Mouse (Mus musculus) kidney, embryonic 14.5 days (tissue): Measurements from ENCODE around the gene Frmd4a. TPM values are rescaled to one million over a fixed set of nuclear protein-coding genes. Genes with fewer than 3 reads are reported as not detected.
A peak's percentile ranks its signal among the peaks of the same experiment; 100 is the strongest.

Experiments
- ATAC-seq: fragments of 200-750 bp; cut with Nextera tagmentation; 2 replicates; pipeline ENCODE4 v1.8.0; 2017; ENCODE audit warnings: moderate number of reproducible peaks, mild to moderate bottlenecking, moderate TSS enrichment, moderate library complexity; ENCODE audit not compliant: low FRiP score, low TSS enrichment
- H3K27ac ChIP-seq: fragments of 300-500 bp; sonication (generic); 2 replicates; pipeline ENCODE4 v1.5.1; 2014; ENCODE audit warnings: low read depth, mild to moderate bottlenecking, low read length, moderate library complexity, mixed read lengths
- H3K27me3 ChIP-seq: fragments of 300-500 bp; sonication (generic); 2 replicates; pipeline ENCODE4 v1.6.1; 2014; ENCODE audit warnings: mild to moderate bottlenecking, low read length; ENCODE audit not compliant: control insufficient read depth, insufficient read depth
- H3K36me3 ChIP-seq: fragments of 300-500 bp; sonication (generic); 2 replicates; pipeline ENCODE4 v1.6.1; 2014; ENCODE audit warnings: low read length, mixed read lengths; ENCODE audit not compliant: control insufficient read depth, insufficient read depth
- H3K4me1 ChIP-seq: fragments of 300-500 bp; sonication (generic); 2 replicates; pipeline ENCODE4 v1.6.1; 2014; ENCODE audit warnings: low read length, mixed read lengths; ENCODE audit not compliant: control insufficient read depth, insufficient read depth
- H3K4me2 ChIP-seq: fragments of 300-500 bp; sonication (generic); replicated peaks from 2 replicates; pipeline ENCODE4 v1.6.1; 2014; ENCODE audit warnings: low read depth, mild to moderate bottlenecking, low read length
- H3K4me3 ChIP-seq: fragments of 300-500 bp; sonication (generic); 2 replicates; pipeline ENCODE4 v1.5.1; 2014; ENCODE audit warnings: mild to moderate bottlenecking, low read length
- H3K9ac ChIP-seq: fragments of 300-500 bp; sonication (generic); 2 replicates; pipeline ENCODE4 v1.6.1; 2014; ENCODE audit warnings: low read depth, mild to moderate bottlenecking, low read length, moderate library complexity
- H3K9me3 ChIP-seq: fragments of 300-500 bp; sonication (generic); 2 replicates; pipeline ENCODE4 v1.6.1; 2016; ENCODE audit warnings: low read length; ENCODE audit not compliant: control insufficient read depth
- WGBS: fragments of 180-500 bp; shearing (Covaris S2); extraction: QIAGEN DNeasy Blood & Tissue Kit; methylation state at CpG from one replicate; pipeline ENCODE4 v1.1.7; 2014; 5-methylcytosine and 5-hydroxymethylcytosine counted together
- polyA plus RNA-seq: library from polyadenylated mRNA; unstranded; fragments of >200 nt; fragmentation: Nextera tagmentation; extraction: Ambion mirVana; gene quantifications from 2 replicates; pipeline ENCODE4 v1.2.1, GENCODE M21; 2014

Frmd4a gene
- polyA plus RNA-seq, result 28.6 and 39.2 TPM in 2 replicates

DNA sequence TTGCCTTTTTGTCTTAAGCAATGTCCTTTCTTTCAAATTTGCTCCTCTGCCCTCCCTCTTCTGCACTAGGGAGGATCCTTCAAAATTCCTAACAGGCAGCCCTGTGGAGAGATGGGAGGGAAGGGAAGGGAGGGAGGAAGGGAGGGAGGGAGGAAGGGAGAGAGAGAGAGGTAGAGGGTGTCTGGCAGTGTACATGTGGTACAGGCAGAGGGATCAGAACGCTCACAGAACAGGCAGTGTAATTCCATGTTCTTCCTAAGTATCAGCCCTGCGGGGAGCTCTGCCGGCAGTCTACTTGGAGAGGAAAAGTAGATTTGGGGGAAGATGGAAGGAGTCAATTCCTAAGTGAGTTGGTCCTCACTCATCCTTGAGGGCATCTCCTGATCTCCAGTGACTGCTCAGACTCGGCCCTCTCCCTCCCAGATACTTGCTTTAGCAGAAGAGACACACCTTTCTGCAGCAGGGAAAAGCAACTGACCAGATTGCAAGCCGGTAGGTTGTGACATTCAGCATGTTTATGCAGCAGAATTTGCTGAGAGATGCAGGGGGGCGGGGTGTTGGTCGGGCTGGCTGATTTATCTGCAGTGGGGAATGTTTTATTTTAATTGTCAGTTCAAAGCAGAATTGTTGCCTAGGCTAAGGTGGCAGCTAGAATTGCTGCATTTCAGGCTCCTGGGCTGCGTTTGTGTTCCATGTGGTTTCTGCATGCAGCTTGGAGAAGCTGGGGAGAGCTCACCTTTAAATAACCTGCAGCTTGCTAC is at the start of gene Frmd4a:
Gene Frmd4a, plus strand, starts transcription at position 190 of the 761 bp plus-strand sequence.
- H3K27me3 ChIP-seq, result no peaks in the 10 kb centered on the region
- no peaks in the 10 kb centered on the region for H3K36me3 ChIP-seq
- no peak within 1 kb of the TSS for H3K4me3 ChIP-seq
- no peak within 1 kb of the TSS for H3K9ac ChIP-seq
- no peaks in the 10 kb centered on the region for H3K4me1 ChIP-seq
- 38% methylated on average over 8 of the region's 8 CpGs for whole genome bisulfite sequencing
- H3K9me3 ChIP-seq, result no peaks in the 10 kb centered on the region
- H3K4me2 ChIP-seq, result peak within 1 kb of the TSS; percentile 1; the same call in 1 of the 2 replicates
- ATAC-seq, result no peak
- H3K27ac ChIP-seq, result no peak within 1 kb of the TSS

DNA sequence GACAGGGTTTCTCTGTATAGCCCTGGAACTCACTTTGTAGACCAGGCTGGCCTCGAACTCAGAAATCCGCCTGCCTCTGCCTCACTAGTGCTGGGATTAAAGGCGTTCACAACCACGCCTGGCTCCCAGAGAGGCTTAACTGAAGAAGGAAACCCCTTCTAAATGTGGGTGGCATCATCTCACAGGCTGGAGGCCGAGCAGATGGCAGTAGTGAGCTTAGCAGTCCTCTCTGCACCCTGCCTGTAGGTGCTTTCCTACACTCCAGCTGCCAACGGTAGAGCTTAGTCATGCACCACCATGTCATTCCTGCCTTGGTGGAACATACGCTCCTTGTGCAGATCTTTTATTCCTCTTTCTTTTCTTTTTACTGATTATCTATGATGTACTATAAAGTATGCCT is 28.6 kb upstream of the Frmd4a start:
- ATAC-seq, result no peak
- Histone ChIP-seq H3K27me3 (no peaks in the 10 kb centered on the region), H3K27ac (no peak overlapping the region), H3K9me3 (no peaks in the 10 kb centered on the region), H3K4me3 (no peak overlapping the region), H3K4me2 (no peak overlapping the region), H3K4me1 (no peaks in the 10 kb centered on the region), H3K9ac (no peak overlapping the region), H3K36me3 (no peaks in the 10 kb centered on the region)
- 89% methylated on average over 7 of the region's 7 CpGs for WGBS

DNA sequence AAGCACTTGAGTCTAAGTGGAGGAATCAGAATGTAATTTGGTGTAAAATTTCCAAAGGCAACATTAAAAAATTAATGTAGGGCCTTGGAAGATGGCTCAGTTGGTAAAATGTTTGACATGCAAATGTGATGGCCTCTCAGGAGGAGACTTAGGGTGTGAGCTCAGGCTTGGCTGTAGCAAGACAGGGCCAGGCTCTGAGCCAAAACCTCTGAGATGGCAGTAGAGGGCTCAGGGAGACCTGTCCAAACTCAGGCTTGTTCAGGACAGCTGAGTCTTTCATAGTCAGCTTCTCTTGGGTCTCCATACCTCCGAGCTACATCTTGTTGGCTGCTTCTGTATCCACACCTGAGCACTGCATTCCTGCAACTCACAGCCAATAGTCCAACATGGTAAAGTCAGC is 27.1 kb upstream of the Frmd4a start:
- H3K36me3 ChIP-seq, result no peaks in the 10 kb centered on the region
- no peak for ATAC-seq
- no peak overlapping the region for H3K27ac ChIP-seq
- H3K4me3 ChIP-seq, result no peak overlapping the region
- H3K4me1 ChIP-seq, result no peaks in the 10 kb centered on the region
- H3K9me3 ChIP-seq, result no peaks in the 10 kb centered on the region
- 90% methylated on average over 1 of the region's 1 CpGs for WGBS
- no peak overlapping the region for H3K4me2 ChIP-seq
- H3K9ac ChIP-seq, result no peak overlapping the region
- H3K27me3 ChIP-seq, result no peaks in the 10 kb centered on the region

DNA sequence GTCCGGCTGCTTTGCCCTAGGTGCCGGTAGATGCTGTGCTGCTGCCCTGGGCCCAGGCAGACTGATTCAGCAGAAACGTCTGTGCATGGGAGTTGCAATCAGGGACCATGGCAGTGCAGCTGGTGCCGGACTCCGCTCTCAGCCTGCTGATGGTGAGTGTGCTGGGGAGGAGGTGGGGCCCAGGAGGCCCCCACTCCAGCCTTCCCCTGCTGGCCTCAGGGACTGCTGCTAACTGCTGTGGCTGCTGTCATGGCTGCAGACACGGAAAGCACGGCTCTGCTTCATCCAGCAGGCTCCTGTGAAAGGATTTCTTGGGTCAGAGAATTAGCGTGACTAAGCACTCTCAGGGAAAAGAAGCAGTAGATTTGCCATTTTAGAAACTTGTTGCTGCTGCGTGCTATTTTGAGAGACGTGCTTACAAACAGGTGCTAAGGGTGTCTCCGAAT is 937 bp downstream of the Frmd4a start:
- no peaks in the 10 kb centered on the region for H3K9me3 ChIP-seq
- H3K4me3 ChIP-seq, result no peak overlapping the region
- H3K36me3 ChIP-seq, result no peaks in the 10 kb centered on the region
- no peak overlapping the region for H3K27ac ChIP-seq
- no peaks in the 10 kb centered on the region for H3K27me3 ChIP-seq
- no peak overlapping the region for H3K9ac ChIP-seq
- peak overlapping the region; percentile 1; the same call in 1 of the 2 replicates for H3K4me2 ChIP-seq
- ATAC-seq, result peak; percentile 81
- 37% methylated on average over 11 of the region's 11 CpGs for WGBS
- H3K4me1 ChIP-seq, result no peaks in the 10 kb centered on the region

DNA sequence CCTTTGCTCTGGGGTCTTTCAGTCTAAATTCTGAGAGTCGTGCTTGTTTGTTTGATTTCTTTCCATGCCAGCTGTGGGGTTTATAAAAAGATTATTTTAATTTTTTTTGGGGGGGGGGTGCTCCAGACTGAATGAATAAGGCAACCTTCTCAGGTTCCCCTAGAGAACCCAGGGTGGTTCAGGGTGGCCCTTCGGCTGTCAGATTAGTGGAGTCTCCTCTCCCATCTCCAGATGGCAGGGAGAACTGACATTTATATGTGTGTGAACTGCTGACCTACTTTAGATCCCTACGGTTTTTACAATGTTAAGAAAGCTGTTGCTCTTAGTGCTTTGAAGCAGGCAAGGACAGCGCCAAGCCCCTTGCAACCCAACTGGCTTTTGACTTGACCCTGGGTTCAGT is 1.4 kb downstream of the Frmd4a start:
- H3K9ac ChIP-seq, result no peak overlapping the region
- ATAC-seq, result no peak
- no peak overlapping the region for H3K4me3 ChIP-seq
- H3K9me3 ChIP-seq, result no peaks in the 10 kb centered on the region
- no peaks in the 10 kb centered on the region for H3K27me3 ChIP-seq
- WGBS, result 28% methylated on average over 4 of the region's 4 CpGs
- no peak overlapping the region; the same call in 1 of the 2 replicates for H3K4me2 ChIP-seq
- no peaks in the 10 kb centered on the region for H3K4me1 ChIP-seq
- H3K27ac ChIP-seq, result no peak overlapping the region
- no peaks in the 10 kb centered on the region for H3K36me3 ChIP-seq

DNA sequence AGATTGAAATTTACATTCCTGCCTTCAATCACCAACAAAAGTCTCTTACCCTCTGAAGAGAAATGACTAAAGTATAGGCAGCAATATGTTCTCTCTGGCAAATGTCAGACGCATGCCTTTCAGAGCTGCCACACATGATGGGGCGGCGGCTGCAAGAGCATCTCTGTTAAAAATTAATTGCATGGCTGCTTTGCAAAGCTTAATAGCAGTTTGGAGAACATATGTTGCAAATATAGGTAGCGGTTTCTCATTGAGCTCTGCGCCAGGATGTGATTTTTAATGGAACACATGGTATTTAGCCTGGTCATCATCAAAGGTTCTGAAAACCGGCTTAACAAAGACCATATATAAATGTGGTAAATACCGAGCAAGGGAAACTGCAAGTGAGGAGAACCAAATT is 7.4 kb downstream of the Frmd4a start:
- H3K4me1 ChIP-seq, result no peaks in the 10 kb centered on the region
- no peak overlapping the region for H3K9ac ChIP-seq
- H3K27ac ChIP-seq, result no peak overlapping the region
- no peaks in the 10 kb centered on the region for H3K36me3 ChIP-seq
- H3K27me3 ChIP-seq, result no peaks in the 10 kb centered on the region
- no peak overlapping the region for H3K4me3 ChIP-seq
- no peak overlapping the region for H3K4me2 ChIP-seq
- H3K9me3 ChIP-seq, result no peaks in the 10 kb centered on the region
- WGBS, result 88% methylated on average over 7 of the region's 7 CpGs
- ATAC-seq, result no peak

DNA sequence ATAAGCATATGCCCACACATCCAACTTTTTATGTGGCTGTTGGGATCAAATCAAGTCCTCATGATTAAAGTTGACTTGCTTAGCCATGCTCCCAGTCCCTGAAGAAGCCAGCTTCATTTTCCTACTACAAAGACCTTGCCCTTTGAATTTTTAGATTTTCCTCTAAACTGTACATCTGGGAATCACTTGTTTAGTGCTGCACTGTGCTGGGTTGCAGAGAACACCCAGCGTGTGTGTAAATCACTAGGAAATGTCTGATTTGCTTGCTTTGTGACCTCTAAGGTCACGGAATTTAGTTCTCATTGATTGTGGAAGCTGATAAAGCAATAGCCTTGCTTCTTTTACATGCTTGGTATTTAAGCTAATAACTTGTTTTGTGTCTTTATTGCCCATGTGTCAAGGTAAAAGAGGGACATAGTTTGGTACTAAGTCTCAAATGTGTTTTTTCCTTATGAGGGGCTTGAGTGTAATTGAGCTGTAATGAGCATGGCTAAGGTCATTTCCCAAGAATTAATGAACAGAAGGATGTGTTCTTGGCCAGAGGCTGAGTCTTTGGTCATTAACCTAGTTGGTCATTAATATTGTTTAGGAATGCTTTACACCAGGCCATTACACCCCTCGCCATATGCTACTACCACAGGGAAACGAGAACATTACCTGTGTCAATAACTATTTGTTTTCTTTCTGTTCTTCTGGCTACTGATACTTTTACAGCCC is 11.7 kb downstream of the Frmd4a start:
- WGBS, result 18% methylated on average over 4 of the region's 4 CpGs
- Histone ChIP-seq H3K4me3 (no peak overlapping the region), H3K36me3 (no peaks in the 10 kb centered on the region), H3K4me2 (no peak overlapping the region), H3K9ac (no peak overlapping the region), H3K9me3 (no peaks in the 10 kb centered on the region), H3K27ac (no peak overlapping the region), H3K4me1 (no peaks in the 10 kb centered on the region), H3K27me3 (no peaks in the 10 kb centered on the region)
- peak; percentile 64; the same call in 1 of the 2 replicates for ATAC-seq

DNA sequence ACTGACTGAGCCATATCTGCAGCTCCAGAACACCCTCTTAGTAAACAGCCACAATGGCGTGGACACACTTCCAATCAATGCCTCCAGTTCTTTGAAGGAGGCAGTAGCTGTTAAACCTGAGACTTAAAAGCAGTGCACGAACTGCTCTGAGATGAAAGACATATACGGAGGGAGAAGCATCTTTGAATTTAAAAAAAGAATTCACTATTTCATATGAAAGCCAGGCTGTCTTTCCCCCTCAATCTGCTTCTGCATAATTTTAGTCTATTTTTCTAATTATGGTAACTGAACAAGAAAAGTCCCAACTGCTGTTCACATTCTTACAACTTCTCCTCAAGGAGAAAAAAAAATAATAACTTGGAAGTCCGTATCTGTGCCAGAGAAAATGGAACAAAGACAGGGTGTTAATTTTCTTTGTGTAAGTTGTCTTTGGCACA is 18.7 kb downstream of the Frmd4a start:
- Histone ChIP-seq H3K27me3 (no peaks in the 10 kb centered on the region), H3K27ac (no peak overlapping the region), H3K4me2 (no peak overlapping the region), H3K36me3 (no peaks in the 10 kb centered on the region), H3K9ac (no peak overlapping the region), H3K4me3 (no peak overlapping the region), H3K4me1 (no peaks in the 10 kb centered on the region), H3K9me3 (no peaks in the 10 kb centered on the region)
- 70% methylated on average over 4 of the region's 4 CpGs for WGBS
- ATAC-seq, result no peak

DNA sequence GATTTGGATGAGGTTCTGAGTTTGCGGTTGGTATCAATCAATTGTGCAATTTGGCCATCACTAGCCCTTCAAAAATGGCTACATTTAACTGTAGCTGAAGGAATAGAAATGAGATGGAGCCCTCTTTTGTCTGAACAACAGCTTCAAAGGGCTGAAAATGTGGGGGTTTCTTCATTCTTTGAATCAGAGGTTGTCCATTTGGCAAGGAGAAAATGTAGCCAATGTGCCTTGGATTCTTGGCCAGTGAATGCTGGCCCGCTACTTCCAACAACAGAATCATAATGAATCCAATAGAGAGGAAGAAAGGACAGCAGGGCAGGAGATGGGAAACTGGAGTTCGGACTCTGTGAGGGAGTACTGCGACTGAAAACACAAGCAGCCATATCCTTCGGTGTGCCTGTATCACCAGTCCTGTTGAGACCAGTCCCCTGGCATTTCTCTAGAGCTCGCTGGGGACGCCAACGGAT is 19.2 kb downstream of the Frmd4a start:
- ATAC-seq, result no peak
- Histone ChIP-seq H3K9ac (no peak overlapping the region), H3K27ac (no peak overlapping the region), H3K36me3 (no peaks in the 10 kb centered on the region), H3K4me2 (no peak overlapping the region), H3K4me3 (no peak overlapping the region), H3K27me3 (no peaks in the 10 kb centered on the region), H3K9me3 (no peaks in the 10 kb centered on the region), H3K4me1 (no peaks in the 10 kb centered on the region)
- 94% methylated on average over 8 of the region's 8 CpGs for WGBS
